ENCODE assay signal across 8 mouse cellular contexts in genomic region chr17:65771951-65772934, GRCm38 (mm10). TPM values are rescaled to one million over a fixed set of nuclear protein-coding genes. Genes with fewer than 3 reads are reported as not detected.
DNase-seq lines count a peak whose midpoint lies in the region.

Rab31 (minus strand) TSS chr17:65772752.

- WGBS in macrophage (ENCODE audit: missing documents) = 1% methylated on average over 71 of the region's 75 CpGs

- H3K36me3 ChIP-seq in macrophage (ENCODE audit: inconsistent target) = no peaks in the 10 kb centered on the region

- peak within 1 kb of the TSS; percentile 74 for H3K27ac ChIP-seq in macrophage

- peak; percentile 94 for DNase-seq in adrenal gland, adult 2 months
- peak; percentile 85 for DNase-seq in embryo, embryonic 11 days
- DNase-seq in gastrocnemius, postnatal 25 days = peak; percentile 89
- peak; percentile 39 for DNase-seq in induced T-regulatory cell, adult 2 months (ENCODE audit: low read depth)
- peak; percentile 64 to 76 for DNase-seq in left cerebral cortex, adult 8-10 months (ENCODE audit: low spot score in 2 of 2)
- DNase-seq in right cerebral cortex, adult 2 months (ENCODE audit: low spot score in 2 of 2) = peak; percentile 79
- DNase-seq in urinary bladder, postnatal 4 days (ENCODE audit: low spot score in 2 of 2) = peak; percentile 82 to 88

- peaks cover 49% of the 10 kb centered on the region for H3K79me2 ChIP-seq in macrophage (ENCODE audit: inconsistent target)

- H3K4me3 ChIP-seq in macrophage (ENCODE audit: inconsistent target) = peak within 1 kb of the TSS; percentile 72

RNA-seq across cellular contexts. Expression of gene Rab31, which starts in this region (rescaled TPM):
- total RNA-seq in adrenal gland, adult 2 months (2021) = 10 to 100 TPM; 36.7 to 48.2 TPM
- 15.9 and 16.7 TPM in 2 replicates for polyA plus RNA-seq in adrenal gland, adult 2 months (2012; rRNA removed)
- total RNA-seq in gastrocnemius, postnatal 25 days (2021) = 1 to 10 TPM; 6.9 to 8.1 TPM
- 10 to 100 TPM; 57.5 to 61.3 (median 58.3) TPM for total RNA-seq in left cerebral cortex, adult 8-10 months (2022)
- 10 to 100 TPM in 25 of 26 experiments, 1 to 10 TPM in 1; 7.0 to 47.6 (median 27.4) TPM for total RNA-seq in macrophage (2018; cell fraction: chromatin; rRNA removed)
- total RNA-seq in macrophage (2018; cell fraction: cytosol; rRNA removed) = 100 to 1,000 TPM in 13 of 26 experiments, 10 to 100 TPM in 13; 70.2 to 171 (median 101) TPM
- 10 to 100 TPM; 28.0 to 79.5 (median 53.6) TPM for total RNA-seq in macrophage (2018; cell fraction: nucleus; rRNA removed)
- 93.9 to 139 TPM (median 136 TPM) in 3 replicates for polyA plus RNA-seq in macrophage (2018)

Comparison
In these comparisons a context has a peak if more than half of its experiments do, and no peak if none do; other contexts are left out.
1. Peak in every context shown above with its lines: DNase-seq, H3K4me3 ChIP-seq and H3K27ac ChIP-seq.
2. RNA of gene Rab31 (total RNA-seq): 57.5 to 61.3 TPM in left cerebral cortex, adult 8-10 months and 36.7 to 48.2 TPM in adrenal gland, adult 2 months; 6.9 to 8.1 TPM in gastrocnemius, postnatal 25 days; every median in the first group is over 4 times any median in the second.
3. DNase-seq: peak in every context shown above with its lines; median percentile 94 in adrenal gland, adult 2 months; 89 in gastrocnemius, postnatal 25 days; 85 in embryo, embryonic 11 days; 85 in urinary bladder, postnatal 4 days; 79 in right cerebral cortex, adult 2 months; 70 in left cerebral cortex, adult 8-10 months; 39 in induced T-regulatory cell, adult 2 months.